Mouse (Mus musculus): ENCODE measurements around the gene Olfr93. TPM values are rescaled to one million over a fixed set of nuclear protein-coding genes. Genes with fewer than 3 reads are reported as not detected.

The Olfr93 gene
- polyA plus RNA-seq, 1 experiment: not detected

- H3K27ac ChIP-seq (ENCODE audit: insufficient read depth, low read length): no peak within 1 kb of the TSS
- H3K4me1 ChIP-seq (ENCODE audit: control insufficient read depth, insufficient read depth, low read length): no peaks in the 10 kb centered on the region
- H3K4me3 ChIP-seq (ENCODE audit: insufficient read depth, low read length): no peak within 1 kb of the TSS
- TF ChIP-seq POLR2A (IDR thresholded peaks at IDR 0.05; ENCODE audit: low read depth, low read length) (no peak), CTCF (IDR thresholded peaks at IDR 0.05; ENCODE audit: borderline replicate concordance, insufficient read depth, low read length) (no peak)
Observed at GRCm38 (mm10) chr17:37119988-37120387, 41.3 kb downstream of the Olfr93 start, which contains the start of gene Olfr92. TSS of gene Olfr92 (minus strand) at chr17:37120088.

- no peak within 1 kb of the TSS for H3K4me3 ChIP-seq (ENCODE audit: insufficient read depth, low read length)
- no peaks in the 10 kb centered on the region for H3K4me1 ChIP-seq (ENCODE audit: control insufficient read depth, insufficient read depth, low read length)
- TF ChIP-seq CTCF (IDR thresholded peaks at IDR 0.05; ENCODE audit: borderline replicate concordance, insufficient read depth, low read length) (no peak), POLR2A (IDR thresholded peaks at IDR 0.05; ENCODE audit: low read depth, low read length) (no peak)
- H3K27ac ChIP-seq (ENCODE audit: insufficient read depth, low read length): no peak within 1 kb of the TSS
Observed at GRCm38 (mm10) chr17:37098178-37098577, 63.1 kb downstream of the Olfr93 start, which contains the start of gene Olfr91. TSS of gene Olfr91 (minus strand) at chr17:37098278.

DNA sequence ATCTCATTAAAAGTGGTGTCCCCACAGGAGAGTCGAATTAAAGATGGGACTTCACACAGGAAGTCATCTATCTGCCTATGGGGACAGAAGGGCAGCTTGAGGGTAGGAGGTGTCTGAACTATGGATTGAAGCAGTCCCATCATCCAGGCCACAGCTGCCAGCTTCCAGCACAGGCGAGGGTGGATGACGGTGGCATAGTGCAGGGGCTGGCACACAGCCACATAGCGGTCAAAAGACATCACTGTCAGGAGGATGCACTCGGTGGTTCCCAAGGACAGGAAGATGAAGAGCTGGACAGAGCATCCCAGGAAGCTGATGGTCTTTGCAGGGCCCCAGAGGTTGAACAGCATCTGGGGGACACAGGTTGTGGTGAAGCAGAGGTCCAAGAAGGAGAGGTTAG, 68.0 kb downstream of the Olfr93 start:
- Histone ChIP-seq H3K4me1 (ENCODE audit: control insufficient read depth, insufficient read depth, low read length) (no peaks in the 10 kb centered on the region), H3K27ac (ENCODE audit: insufficient read depth, low read length) (no peak overlapping the region), H3K4me3 (ENCODE audit: insufficient read depth, low read length) (no peak overlapping the region)
- TF ChIP-seq POLR2A (IDR thresholded peaks at IDR 0.05; ENCODE audit: low read depth, low read length) (no peak), CTCF (IDR thresholded peaks at IDR 0.05; ENCODE audit: borderline replicate concordance, insufficient read depth, low read length) (no peak)

DNA sequence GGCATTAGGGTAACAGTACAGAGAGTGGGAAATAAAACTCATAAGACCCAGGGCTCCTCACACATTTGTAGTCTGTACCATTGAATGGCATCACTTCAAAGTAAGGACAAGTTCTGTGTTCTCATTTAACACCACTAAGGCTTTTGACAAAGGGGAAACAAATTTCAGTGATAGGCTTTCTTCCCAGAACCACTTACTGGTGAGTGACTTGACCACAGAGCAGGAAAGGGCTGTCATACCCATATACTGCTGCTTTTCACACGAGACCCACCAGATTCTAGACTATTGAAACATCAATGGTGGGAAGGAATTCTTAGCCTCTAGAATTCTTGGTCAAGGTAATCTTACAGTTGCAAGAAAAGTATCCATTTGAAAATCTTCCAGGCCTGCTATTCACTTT, 69.1 kb downstream of the Olfr93 start:
- TF ChIP-seq CTCF (IDR thresholded peaks at IDR 0.05; ENCODE audit: borderline replicate concordance, insufficient read depth, low read length): no peak
- no peak for TF ChIP-seq POLR2A (IDR thresholded peaks at IDR 0.05; ENCODE audit: low read depth, low read length)
- Histone ChIP-seq H3K4me1 (ENCODE audit: control insufficient read depth, insufficient read depth, low read length) (no peaks in the 10 kb centered on the region), H3K4me3 (ENCODE audit: insufficient read depth, low read length) (no peak overlapping the region)

More for the DNA sequence above, 69.1 kb downstream of the Olfr93 start:
- H3K27ac ChIP-seq (ENCODE audit: insufficient read depth, low read length): no peak overlapping the region

Other genes starting within 250 kb of the Olfr93 start
- gene Rnf39, start 218.6 kb downstream of the Olfr93 start, polyA plus RNA-seq (2011; ENCODE audit: insufficient read length, low read depth, missing spikeins): 0.44 and 0.92 TPM in 2 replicates
- 60.4 and 65.2 TPM in 2 replicates for gene Ppp1r11, start 209.8 kb downstream of the Olfr93 start, polyA plus RNA-seq (2011; ENCODE audit: insufficient read length, low read depth, missing spikeins)
- gene Znrd1, start 202.9 kb downstream of the Olfr93 start, polyA plus RNA-seq (2011; ENCODE audit: insufficient read length, low read depth, missing spikeins): 37.8 and 55.0 TPM in 2 replicates
- gene Znrd1as, start 202.9 kb downstream of the Olfr93 start, polyA plus RNA-seq (2011; ENCODE audit: insufficient read length, low read depth, missing spikeins): 9.0 and 11.6 TPM in 2 replicates
- not detected in 2 replicates for gene 2410137M14Rik, start 180.3 kb downstream of the Olfr93 start, polyA plus RNA-seq (2011; ENCODE audit: insufficient read length, low read depth, missing spikeins)
- gene H2-M5, start 172.0 kb downstream of the Olfr93 start, polyA plus RNA-seq (2011; ENCODE audit: insufficient read length, low read depth, missing spikeins): 0.51 and 1.1 TPM in 2 replicates
- gene Zfp57, start 160.3 kb downstream of the Olfr93 start, polyA plus RNA-seq (2011; ENCODE audit: insufficient read length, low read depth, missing spikeins): 67.2 and 80.0 TPM in 2 replicates
- gene Mog, start 138.1 kb downstream of the Olfr93 start, polyA plus RNA-seq (2011; ENCODE audit: insufficient read length, low read depth, missing spikeins): not detected in 2 replicates
- gene Gabbr1, start 115.5 kb downstream of the Olfr93 start, polyA plus RNA-seq (2011; ENCODE audit: insufficient read length, low read depth, missing spikeins): 49.1 and 56.8 TPM in 2 replicates
- not detected in 2 replicates for gene Olfr90, start 73.0 kb downstream of the Olfr93 start, polyA plus RNA-seq (2011; ENCODE audit: insufficient read length, low read depth, missing spikeins)
- not detected in 2 replicates for gene Olfr91, start 63.2 kb downstream of the Olfr93 start, polyA plus RNA-seq (2011; ENCODE audit: insufficient read length, low read depth, missing spikeins)
- not detected in 2 replicates for gene Olfr92, start 41.4 kb downstream of the Olfr93 start, polyA plus RNA-seq (2011; ENCODE audit: insufficient read length, low read depth, missing spikeins)
- not detected in 2 replicates for gene Ubd, start 32.4 kb upstream of the Olfr93 start, polyA plus RNA-seq (2011; ENCODE audit: insufficient read length, low read depth, missing spikeins)
- not detected in 2 replicates for gene Olfr94, start 39.5 kb upstream of the Olfr93 start, polyA plus RNA-seq (2011; ENCODE audit: insufficient read length, low read depth, missing spikeins)
- not detected in 2 replicates for gene Olfr95, start 51.6 kb upstream of the Olfr93 start, polyA plus RNA-seq (2011; ENCODE audit: insufficient read length, low read depth, missing spikeins)
- gene Olfr96, start 58.7 kb upstream of the Olfr93 start, polyA plus RNA-seq (2011; ENCODE audit: insufficient read length, low read depth, missing spikeins): not detected in 2 replicates
- gene Olfr97, start 75.8 kb upstream of the Olfr93 start, polyA plus RNA-seq (2011; ENCODE audit: insufficient read length, low read depth, missing spikeins): not detected in 2 replicates
- gene Olfr98, start 102.3 kb upstream of the Olfr93 start, polyA plus RNA-seq (2011; ENCODE audit: insufficient read length, low read depth, missing spikeins): not detected in 2 replicates
- 5.3 and 5.7 TPM in 2 replicates for gene H2-M3, start 108.7 kb upstream of the Olfr93 start, polyA plus RNA-seq (2011; ENCODE audit: insufficient read length, low read depth, missing spikeins)
- gene Olfr99, start 122.0 kb upstream of the Olfr93 start, polyA plus RNA-seq (2011; ENCODE audit: insufficient read length, low read depth, missing spikeins): not detected in 2 replicates
- gene Olfr101, start 142.8 kb upstream of the Olfr93 start, polyA plus RNA-seq (2011; ENCODE audit: insufficient read length, low read depth, missing spikeins): not detected in 2 replicates
- gene Olfr102, start 155.6 kb upstream of the Olfr93 start, polyA plus RNA-seq (2011; ENCODE audit: insufficient read length, low read depth, missing spikeins): not detected in 2 replicates
- not detected in 2 replicates for gene Olfr103, start 178.2 kb upstream of the Olfr93 start, polyA plus RNA-seq (2011; ENCODE audit: insufficient read length, low read depth, missing spikeins)
- not detected in 2 replicates for gene Olfr104-ps, start 198.1 kb upstream of the Olfr93 start, polyA plus RNA-seq (2011; ENCODE audit: insufficient read length, low read depth, missing spikeins)
- not detected in 2 replicates for gene Olfr105-ps, start 217.5 kb upstream of the Olfr93 start, polyA plus RNA-seq (2011; ENCODE audit: insufficient read length, low read depth, missing spikeins)
- not detected in 2 replicates for gene Olfr106-ps, start 228.9 kb upstream of the Olfr93 start, polyA plus RNA-seq (2011; ENCODE audit: insufficient read length, low read depth, missing spikeins)
- not detected in 2 replicates for gene Olfr107, start 237.7 kb upstream of the Olfr93 start, polyA plus RNA-seq (2011; ENCODE audit: insufficient read length, low read depth, missing spikeins)